Mouse (Mus musculus) olfactory bulb, adult 2 months (tissue): ENCODE data around the gene Lrrfip1.

ENCODE experiments used
- CTCF ChIP-seq: fragments of 200-500 bp; IDR thresholded peaks from 2 replicates; pipeline ENCODE4 v1.5.1; 2012; ENCODE audit warnings: low read depth, mild to moderate bottlenecking, low read length, moderate library complexity; ENCODE audit not compliant: insufficient read depth
- POLR2A ChIP-seq: fragments of 200-500 bp; IDR thresholded peaks from 2 replicates; pipeline ENCODE4 v1.6.1; 2012; ENCODE audit warnings: mild to moderate bottlenecking, low read depth, low read length, moderate library complexity; ENCODE audit not compliant: insufficient read depth

DNA sequence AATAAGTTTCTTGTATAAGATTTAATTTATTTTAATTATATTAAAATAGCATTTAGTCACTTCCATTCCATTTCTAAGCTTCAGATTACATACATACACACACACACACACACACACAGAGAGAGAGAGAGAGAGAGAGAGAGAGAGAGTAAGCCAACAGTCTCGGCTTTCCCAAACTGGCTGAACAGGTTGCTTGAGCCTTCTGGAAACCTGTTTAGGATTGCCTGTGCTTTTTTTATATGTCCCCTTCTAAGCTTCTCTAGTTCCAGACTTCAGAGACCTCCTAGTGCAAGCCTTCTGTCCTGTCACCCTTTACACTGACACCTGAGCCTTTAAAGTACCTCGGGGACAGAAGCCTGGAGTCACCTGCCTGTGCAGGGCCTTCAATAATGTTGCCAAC, 87.1 kb downstream of the Lrrfip1 start:
- no peak for TF ChIP-seq POLR2A
- no peak for TF ChIP-seq CTCF
